Mouse (Mus musculus): Measurements from ENCODE around the gene Mfsd6.
"Not testable (repeated sequence)": the region's sequence is repeated elsewhere in the genome, so short reads cannot be mapped to it uniquely, and the experiment has no call there.

Mfsd6 gene

GRCm38 (mm10) chr1:52707030-52707429, 20.2 kb downstream of the Mfsd6 start:
- DNase-seq = no peak

- no peak for DNase-seq
Measured at GRCm38 (mm10) chr1:52702738-52703491, 24.3 kb downstream of the Mfsd6 start.

GRCm38 (mm10) chr1:52701941-52702340, 25.3 kb downstream of the Mfsd6 start:
- no peak for DNase-seq

GRCm38 (mm10) chr1:52694456-52694855, 32.8 kb downstream of the Mfsd6 start:
- not testable (repeated sequence) for DNase-seq

- no peak for DNase-seq
Measured at GRCm38 (mm10) chr1:52687636-52688035, 39.6 kb downstream of the Mfsd6 start.

GRCm38 (mm10) chr1:52683550-52683949, 43.7 kb downstream of the Mfsd6 start:
- DNase-seq = no peak

- no peak for DNase-seq
Measured at GRCm38 (mm10) chr1:52676621-52677020, 50.6 kb downstream of the Mfsd6 start.

- no peak for DNase-seq
Measured at GRCm38 (mm10) chr1:52675561-52676551, 51.4 kb downstream of the Mfsd6 start.

GRCm38 (mm10) chr1:52669931-52670330, 57.3 kb downstream of the Mfsd6 start:
- DNase-seq = no peak

GRCm38 (mm10) chr1:52668743-52669323, 58.4 kb downstream of the Mfsd6 start:
- no peak for DNase-seq

- no peak for DNase-seq
Measured at GRCm38 (mm10) chr1:52663228-52663627, 64.0 kb downstream of the Mfsd6 start.

GRCm38 (mm10) chr1:52660765-52661164, 66.5 kb downstream of the Mfsd6 start:
- no peak for DNase-seq

GRCm38 (mm10) chr1:52660278-52660677, 67.0 kb downstream of the Mfsd6 start:
- DNase-seq = no peak

- no peak for DNase-seq
Measured at GRCm38 (mm10) chr1:52658160-52658559, 69.1 kb downstream of the Mfsd6 start.

- DNase-seq = peak; percentile 23 to 38
Measured at GRCm38 (mm10) chr1:52655153-52655552, 72.1 kb downstream of the Mfsd6 start.

GRCm38 (mm10) chr1:52653366-52653765, 73.9 kb downstream of the Mfsd6 start:
- no peak for DNase-seq

- DNase-seq = no peak
Measured at GRCm38 (mm10) chr1:52652601-52653253, 74.5 kb downstream of the Mfsd6 start.

- DNase-seq = no peak
Measured at GRCm38 (mm10) chr1:52650066-52650465, 77.2 kb downstream of the Mfsd6 start.

- peak; percentile 50 to 74 for DNase-seq
Measured at GRCm38 (mm10) chr1:52648153-52649027, 78.9 kb downstream of the Mfsd6 start.

GRCm38 (mm10) chr1:52640736-52641135, 86.5 kb downstream of the Mfsd6 start:
- no peak for DNase-seq

- DNase-seq = no peak
Measured at GRCm38 (mm10) chr1:52640266-52640665, 87.0 kb downstream of the Mfsd6 start.

- no peak for DNase-seq
Measured at GRCm38 (mm10) chr1:52639090-52639489, 88.2 kb downstream of the Mfsd6 start.
